ENCODE assay signal across 12 mouse cellular contexts in the genomic region with DNA sequence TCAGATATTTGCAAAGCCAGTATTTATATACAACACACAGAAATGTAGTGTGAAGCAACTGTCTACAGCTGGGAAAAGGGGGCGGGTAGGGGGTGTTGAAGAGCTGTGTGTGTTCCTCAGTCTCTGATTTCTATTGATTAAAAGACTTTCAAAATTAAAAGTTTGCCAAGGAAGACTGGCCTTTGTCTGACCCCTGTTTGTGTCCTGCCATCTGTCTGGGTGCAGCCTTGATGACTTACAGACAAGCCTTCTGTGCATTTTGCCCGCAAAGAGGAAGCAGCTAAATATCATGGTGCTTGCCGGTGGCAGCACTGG. TPM values are rescaled to one million over a fixed set of nuclear protein-coding genes. Genes with fewer than 3 reads are reported as not detected.
DNase-seq lines count a peak whose midpoint lies in the region; ATAC-seq and TF ChIP-seq lines count a peak whose summit lies in the region.
"Had no signal": no experiment of that assay in that cellular context is flagged by ENCODE, and none has a peak within 500 bp of the region (broad histone marks: within the 10 kb centered on the region; RNA-seq: fewer than 3 reads in every experiment).

No protein-coding gene starts in this region.

- no peak for ATAC-seq in liver, embryonic 11.5 days (replicated peaks; ENCODE audit: low FRiP score)
- no peak for ATAC-seq in liver, postnatal 0 days
- ATAC-seq in embryonic facial prominence, embryonic 14.5 days (ENCODE audit: low read depth), result peak; percentile 17; the same call in 1 of the 2 replicates
- ATAC-seq in hindbrain, embryonic 16.5 days, result no peak; the same call in 1 of the 2 replicates
- ATAC-seq in midbrain, embryonic 15.5 days (replicated peaks), result no peak

- H3K27ac ChIP-seq in liver, embryonic 11.5 days (ENCODE audit: low read depth, low read length), result peak overlapping the region; percentile 17; the same call in 1 of the 2 replicates
- no peak overlapping the region for H3K27ac ChIP-seq in liver, postnatal 0 days (ENCODE audit: low read depth)
- peak overlapping the region; percentile 46; the same call in 1 of the 2 replicates for H3K27ac ChIP-seq in embryonic facial prominence, embryonic 14.5 days (replicated peaks; ENCODE audit: low read depth, low read length)
- no peak overlapping the region; the same call in 1 of the 2 replicates for H3K27ac ChIP-seq in hindbrain, embryonic 16.5 days (ENCODE audit: low read depth, low read length)
- peak overlapping the region; percentile 53 for H3K27ac ChIP-seq in midbrain, embryonic 15.5 days
- H3K27ac ChIP-seq: heart, adult 2 months had no signal

- peaks cover 14% of the 10 kb centered on the region for H3K4me1 ChIP-seq in liver, embryonic 11.5 days (replicated peaks; ENCODE audit: control insufficient read depth, insufficient read depth, low read length)
- H3K4me1 ChIP-seq in liver, postnatal 0 days (ENCODE audit: insufficient read depth), result no peaks in the 10 kb centered on the region
- H3K4me1 ChIP-seq in embryonic facial prominence, embryonic 14.5 days (ENCODE audit: control insufficient read depth, insufficient read depth, low read length), result peaks cover 9% of the 10 kb centered on the region
- H3K4me1 ChIP-seq in hindbrain, embryonic 16.5 days (ENCODE audit: control insufficient read depth, insufficient read depth, low read depth, low read length), result peaks cover 11% of the 10 kb centered on the region
- peaks cover 16% of the 10 kb centered on the region for H3K4me1 ChIP-seq in midbrain, embryonic 15.5 days

- no peak overlapping the region for H3K9ac ChIP-seq in liver, embryonic 11.5 days (ENCODE audit: low read depth, low read length)
- no peak overlapping the region for H3K9ac ChIP-seq in liver, postnatal 0 days (replicated peaks)
- H3K9ac ChIP-seq in embryonic facial prominence, embryonic 14.5 days (ENCODE audit: low read depth, low read length), result no peak overlapping the region
- no peak overlapping the region; the same call in 1 of the 2 replicates for H3K9ac ChIP-seq in hindbrain, embryonic 16.5 days (ENCODE audit: low read depth, low read length)
- no peak overlapping the region for H3K9ac ChIP-seq in midbrain, embryonic 15.5 days

- H3K4me2 ChIP-seq in liver, embryonic 11.5 days, result no peak overlapping the region
- H3K4me2 ChIP-seq in liver, postnatal 0 days (ENCODE audit: low read depth, low read length), result no peak overlapping the region
- H3K4me2 ChIP-seq in embryonic facial prominence, embryonic 14.5 days (ENCODE audit: low read depth, low read length), result no peak overlapping the region
- H3K4me2 ChIP-seq in hindbrain, embryonic 16.5 days (ENCODE audit: low read length), result peak overlapping the region; percentile 18; the same call in 1 of the 2 replicates
- H3K4me2 ChIP-seq in midbrain, embryonic 15.5 days, result peak overlapping the region; percentile 0; the same call in 1 of the 2 replicates

- H3K27me3 ChIP-seq in liver, embryonic 11.5 days (replicated peaks; ENCODE audit: control insufficient read depth, insufficient read depth, low read length), result no peaks in the 10 kb centered on the region
- no peaks in the 10 kb centered on the region for H3K27me3 ChIP-seq in liver, postnatal 0 days (ENCODE audit: insufficient read depth, low read length)
- H3K27me3 ChIP-seq in embryonic facial prominence, embryonic 14.5 days (replicated peaks; ENCODE audit: control insufficient read depth, insufficient read depth, low read length), result no peaks in the 10 kb centered on the region
- no peaks in the 10 kb centered on the region for H3K27me3 ChIP-seq in hindbrain, embryonic 16.5 days (replicated peaks; ENCODE audit: control insufficient read depth, insufficient read depth, low read length)
- no peaks in the 10 kb centered on the region for H3K27me3 ChIP-seq in midbrain, embryonic 15.5 days (replicated peaks)

- DNase-seq in liver, embryonic 11.5 days (ENCODE audit: low spot score), result no peak
- no peak for DNase-seq in liver, postnatal 0 days
- DNase-seq in embryonic facial prominence, embryonic 14.5 days (ENCODE audit: low spot score), result no peak
- DNase-seq in testis, postnatal 10 days (ENCODE audit: low spot score), result no peak
- DNase-seq in cerebellum, adult 11 months, result no peak
- DNase-seq in frontal cortex, postnatal 36 days (ENCODE audit: low spot score in 2 of 2), result no peak
- DNase-seq: adrenal gland, postnatal 10 days; heart, adult 2 months had no signal

- no peaks in the 10 kb centered on the region for H3K36me3 ChIP-seq in liver, embryonic 11.5 days (ENCODE audit: control insufficient read depth, insufficient read depth, low read length)
- H3K36me3 ChIP-seq in liver, postnatal 0 days (replicated peaks; ENCODE audit: insufficient read depth, low read length), result no peaks in the 10 kb centered on the region
- H3K36me3 ChIP-seq in embryonic facial prominence, embryonic 14.5 days (ENCODE audit: control insufficient read depth, insufficient read depth, low read length), result no peaks in the 10 kb centered on the region; the same call in 1 of the 2 replicates
- H3K36me3 ChIP-seq in hindbrain, embryonic 16.5 days (ENCODE audit: control insufficient read depth, insufficient read depth, low read length), result no peaks in the 10 kb centered on the region
- no peaks in the 10 kb centered on the region for H3K36me3 ChIP-seq in midbrain, embryonic 15.5 days (replicated peaks)
- H3K36me3 ChIP-seq: G1E had no signal

- no peak for TF ChIP-seq EP300 in liver, postnatal 0 days (IDR thresholded peaks at IDR 0.05; ENCODE audit: low read depth)

- H3K4me3 ChIP-seq in liver, embryonic 11.5 days (ENCODE audit: low read depth, low read length), result no peak overlapping the region
- no peak overlapping the region for H3K4me3 ChIP-seq in liver, postnatal 0 days (ENCODE audit: low read depth, low read length)
- no peak overlapping the region for H3K4me3 ChIP-seq in embryonic facial prominence, embryonic 14.5 days (ENCODE audit: low read depth, low read length)
- H3K4me3 ChIP-seq in hindbrain, embryonic 16.5 days (ENCODE audit: low read length), result no peak overlapping the region
- H3K4me3 ChIP-seq in midbrain, embryonic 15.5 days, result no peak overlapping the region
- H3K4me3 ChIP-seq: heart, adult 2 months had no signal

- WGBS in liver, embryonic 11.5 days, result 24% methylated on average over 3 of the region's 3 CpGs
- WGBS in liver, postnatal 0 days (ENCODE audit: insufficient replicate concordance), result 24% methylated on average over 3 of the region's 3 CpGs
- 20% methylated on average over 3 of the region's 3 CpGs for WGBS in embryonic facial prominence, embryonic 14.5 days
- 17% methylated on average over 3 of the region's 3 CpGs for WGBS in hindbrain, embryonic 16.5 days
- WGBS in midbrain, embryonic 15.5 days, result 6% methylated on average over 3 of the region's 3 CpGs

- no peak for TF ChIP-seq CTCF in liver, postnatal 0 days (IDR thresholded peaks at IDR 0.05; ENCODE audit: low read depth)

- no peaks in the 10 kb centered on the region for H3K9me3 ChIP-seq in liver, embryonic 11.5 days (ENCODE audit: control insufficient read depth, low read length)
- no peaks in the 10 kb centered on the region for H3K9me3 ChIP-seq in liver, postnatal 0 days (ENCODE audit: low read length)
- no peaks in the 10 kb centered on the region for H3K9me3 ChIP-seq in embryonic facial prominence, embryonic 14.5 days (ENCODE audit: control insufficient read depth, low read length)
- no peaks in the 10 kb centered on the region for H3K9me3 ChIP-seq in hindbrain, embryonic 16.5 days (ENCODE audit: control insufficient read depth, low read length)
- no peaks in the 10 kb centered on the region for H3K9me3 ChIP-seq in midbrain, embryonic 15.5 days
- H3K9me3 ChIP-seq: G1E had no signal

RNA-seq across cellular contexts. Expression of a gene that starts 11.8 kb away (rescaled TPM):
- polyA plus RNA-seq in liver, embryonic 11.5 days (2014; fragmentation: Nextera tagmentation; extraction: Ambion mirVana), result 2.1 and 2.7 TPM in 2 replicates
- 0.51 and 0.72 TPM in 2 replicates for polyA plus RNA-seq in liver, postnatal 0 days (2015; fragmentation: Nextera tagmentation; extraction: Ambion mirVana)
- polyA plus RNA-seq in embryonic facial prominence, embryonic 14.5 days (2014; fragmentation: Nextera tagmentation; extraction: Ambion mirVana), result 1.6 and 2.2 TPM in 2 replicates
- 2.2 and 3.3 TPM in 2 replicates for polyA plus RNA-seq in hindbrain, embryonic 16.5 days (2015; fragmentation: Nextera tagmentation; extraction: Ambion mirVana)
- polyA plus RNA-seq in midbrain, embryonic 15.5 days (2015; fragmentation: Nextera tagmentation; extraction: Ambion mirVana), result 4.1 and 4.2 TPM in 2 replicates
- polyA plus RNA-seq: G1E had no signal

RNA-seq across cellular contexts. Expression of a gene that starts 26.3 kb away (rescaled TPM):
- not detected in 2 replicates for polyA plus RNA-seq in liver, embryonic 11.5 days (2014; fragmentation: Nextera tagmentation; extraction: Ambion mirVana)
- not detected in 2 replicates for polyA plus RNA-seq in liver, postnatal 0 days (2015; fragmentation: Nextera tagmentation; extraction: Ambion mirVana)
- not detected in 2 replicates for polyA plus RNA-seq in embryonic facial prominence, embryonic 14.5 days (2014; fragmentation: Nextera tagmentation; extraction: Ambion mirVana)
- polyA plus RNA-seq in hindbrain, embryonic 16.5 days (2015; fragmentation: Nextera tagmentation; extraction: Ambion mirVana), result not detected in 2 replicates
- polyA plus RNA-seq in midbrain, embryonic 15.5 days (2015; fragmentation: Nextera tagmentation; extraction: Ambion mirVana), result not detected in 2 replicates
- polyA plus RNA-seq: cortical plate, adult 2 months; G1E; heart, adult 2 months had no signal

RNA-seq across cellular contexts. Expression of a gene that starts 46.4 kb away (rescaled TPM):
- 11.8 and 12.7 TPM in 2 replicates for polyA plus RNA-seq in liver, embryonic 11.5 days (2014; fragmentation: Nextera tagmentation; extraction: Ambion mirVana)
- 1.5 and 2.1 TPM in 2 replicates for polyA plus RNA-seq in liver, postnatal 0 days (2015; fragmentation: Nextera tagmentation; extraction: Ambion mirVana)
- polyA plus RNA-seq in embryonic facial prominence, embryonic 14.5 days (2014; fragmentation: Nextera tagmentation; extraction: Ambion mirVana), result 8.1 and 9.0 TPM in 2 replicates
- polyA plus RNA-seq in hindbrain, embryonic 16.5 days (2015; fragmentation: Nextera tagmentation; extraction: Ambion mirVana), result 7.1 and 10.7 TPM in 2 replicates
- polyA plus RNA-seq in midbrain, embryonic 15.5 days (2015; fragmentation: Nextera tagmentation; extraction: Ambion mirVana), result 13.7 and 15.3 TPM in 2 replicates
- polyA plus RNA-seq: G1E had no signal

Comparison
In these comparisons a context has a peak if more than half of its experiments do, and no peak if none do; other contexts are left out.
1. H3K27ac ChIP-seq: peak in liver, embryonic 11.5 days (single experiment), embryonic facial prominence, embryonic 14.5 days (single experiment) and midbrain, embryonic 15.5 days (single experiment); none in liver, postnatal 0 days (single experiment) and hindbrain, embryonic 16.5 days (single experiment).
2. H3K4me2 ChIP-seq: peak in hindbrain, embryonic 16.5 days (single experiment) and midbrain, embryonic 15.5 days (single experiment); none in liver, embryonic 11.5 days (single experiment), liver, postnatal 0 days (single experiment) and embryonic facial prominence, embryonic 14.5 days (single experiment).